Mouse (Mus musculus) forebrain, embryonic 13.5 days (tissue): Measurements from ENCODE around the gene Pnpla2. TPM values are rescaled to one million over a fixed set of nuclear protein-coding genes. Genes with fewer than 3 reads are reported as not detected.

Source experiments
- ATAC-seq: fragments of 200-750 bp; cut with Nextera tagmentation; 2 replicates; pipeline ENCODE4 v1.8.0; 2017
- H3K27ac ChIP-seq: fragments of 300-500 bp; sonication (generic); 2 replicates; pipeline ENCODE4 v1.5.1; 2015; ENCODE audit warnings: inconsistent platforms, mild to moderate bottlenecking, moderate library complexity
- H3K27me3 ChIP-seq: fragments of 300-500 bp; sonication (generic); 2 replicates; pipeline ENCODE4 v1.6.1; 2015; ENCODE audit warnings: mild to moderate bottlenecking, inconsistent platforms
- H3K36me3 ChIP-seq: fragments of 300-500 bp; sonication (generic); 2 replicates; pipeline ENCODE4 v1.6.1; 2015; ENCODE audit warnings: mild to moderate bottlenecking, inconsistent platforms; ENCODE audit not compliant: poor library complexity, severe bottlenecking
- H3K4me1 ChIP-seq: fragments of 300-500 bp; sonication (generic); 2 replicates; pipeline ENCODE4 v1.6.1; 2015; ENCODE audit warnings: inconsistent platforms
- H3K4me2 ChIP-seq: fragments of 300-500 bp; sonication (generic); 2 replicates; pipeline ENCODE4 v1.6.1; 2015; ENCODE audit warnings: inconsistent platforms, mild to moderate bottlenecking, moderate library complexity
- H3K4me3 ChIP-seq: fragments of 300-500 bp; sonication (generic); 2 replicates; pipeline ENCODE4 v1.5.1; 2015; ENCODE audit warnings: mild to moderate bottlenecking, inconsistent platforms
- H3K9ac ChIP-seq: fragments of 300-500 bp; sonication (generic); 2 replicates; pipeline ENCODE4 v1.6.1; 2015; ENCODE audit warnings: mild to moderate bottlenecking, inconsistent platforms
- H3K9me3 ChIP-seq: fragments of 300-500 bp; sonication (generic); replicated peaks from 2 replicates; pipeline ENCODE4 v1.6.1; 2016; ENCODE audit warnings: inconsistent platforms
- WGBS: fragments of 180-500 bp; shearing (Covaris S2); methylation state at CpG from one replicate; pipeline ENCODE4 v1.1.7; 2015; 5-methylcytosine and 5-hydroxymethylcytosine counted together
- polyA plus RNA-seq: library from polyadenylated mRNA; unstranded; fragments of >200 nt; fragmentation: Nextera tagmentation; extraction: Ambion mirVana; gene quantifications from 2 replicates; pipeline ENCODE4 v1.2.1, GENCODE M21; 2015

Pnpla2 gene
- polyA plus RNA-seq, 1 experiment from 2014 or later, result 19.5 TPM

GRCm38 (mm10) chr7:141433517-141434400 lies 21.2 kb upstream of the Pnpla2 start:
- H3K4me2 ChIP-seq, result peak overlapping the region; percentile 94
- H3K9ac ChIP-seq, result peak overlapping the region; percentile 82
- H3K27ac ChIP-seq, result peak overlapping the region; percentile 87
- no peaks in the 10 kb centered on the region for H3K27me3 ChIP-seq
- no peaks in the 10 kb centered on the region for H3K9me3 ChIP-seq
- peaks cover 45% of the 10 kb centered on the region for H3K36me3 ChIP-seq
- 76% methylated on average over 15 of the region's 15 CpGs for WGBS
- H3K4me3 ChIP-seq, result peak overlapping the region; percentile 61
- peaks cover 68% of the 10 kb centered on the region for H3K4me1 ChIP-seq
- ATAC-seq, result no peak

DNA sequence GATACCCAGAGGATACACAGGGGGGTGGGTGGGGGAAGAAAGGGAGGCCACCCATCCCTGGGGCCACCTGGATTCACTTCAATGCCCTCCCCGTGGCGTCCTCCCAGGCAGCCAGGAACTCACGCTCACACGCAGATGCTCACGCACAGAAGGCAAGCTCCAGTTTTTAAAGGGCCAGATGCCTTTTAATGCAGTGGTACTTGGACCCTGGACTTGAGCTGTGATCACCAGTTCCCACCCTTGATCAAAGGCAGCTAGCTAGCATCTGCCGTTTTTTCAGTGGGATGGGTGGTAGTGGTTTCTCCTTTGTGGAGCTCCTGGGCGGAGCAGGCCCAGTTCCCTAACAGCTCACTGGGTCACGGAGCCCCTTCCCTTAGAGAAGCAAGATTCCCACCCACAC lies 20.5 kb upstream of the Pnpla2 start:
- H3K4me3 ChIP-seq, result peak overlapping the region; percentile 61
- 10% methylated on average over 8 of the region's 8 CpGs for WGBS
- H3K9ac ChIP-seq, result peak overlapping the region; percentile 82
- no peaks in the 10 kb centered on the region for H3K27me3 ChIP-seq
- H3K9me3 ChIP-seq, result no peaks in the 10 kb centered on the region
- peaks cover 52% of the 10 kb centered on the region for H3K36me3 ChIP-seq
- ATAC-seq, result peak; percentile 33
- H3K4me1 ChIP-seq, result peaks cover 61% of the 10 kb centered on the region
- H3K4me2 ChIP-seq, result peak overlapping the region; percentile 94
- H3K27ac ChIP-seq, result peak overlapping the region; percentile 87

DNA sequence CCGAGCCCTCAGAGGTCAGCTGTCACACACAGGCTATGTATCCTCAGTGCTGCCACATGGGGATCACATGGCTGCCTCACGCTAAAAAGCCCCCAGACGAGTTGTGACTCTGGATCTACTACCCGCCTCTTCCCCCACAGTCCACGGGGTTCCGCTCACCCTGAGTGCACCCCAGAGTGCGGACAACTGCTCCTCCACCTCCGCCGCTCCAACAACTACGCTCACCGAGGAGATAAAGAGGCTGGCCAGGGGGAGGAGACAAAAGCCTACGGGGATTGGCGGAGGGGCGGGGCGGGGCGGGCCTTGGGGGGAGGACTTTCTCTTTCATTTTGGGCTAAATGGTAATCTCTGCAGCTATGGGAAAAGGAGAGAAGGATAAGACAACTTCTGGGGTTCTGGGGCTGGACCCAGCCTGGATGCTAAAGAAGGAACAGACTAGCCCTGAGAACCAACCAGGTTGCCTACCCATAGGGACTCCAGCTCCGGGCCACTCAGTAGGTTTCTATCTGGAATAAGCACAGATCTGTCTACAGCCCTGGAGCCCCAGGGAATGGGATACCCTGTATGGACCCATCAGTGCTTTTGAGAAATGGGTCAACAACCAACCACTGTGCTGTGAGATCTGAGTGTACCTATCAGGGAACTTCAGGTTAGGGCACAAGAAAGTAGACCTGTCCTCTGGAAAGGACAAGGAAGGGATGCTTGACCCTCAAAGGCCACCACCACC lies 19.7 kb upstream of the Pnpla2 start:
- H3K4me2 ChIP-seq, result peak overlapping the region; percentile 94
- H3K27ac ChIP-seq, result peak overlapping the region; percentile 87
- H3K36me3 ChIP-seq, result peaks cover 58% of the 10 kb centered on the region
- ATAC-seq, result peak; percentile 19
- H3K4me3 ChIP-seq, result peak overlapping the region; percentile 61
- peaks cover 53% of the 10 kb centered on the region for H3K4me1 ChIP-seq
- no peaks in the 10 kb centered on the region for H3K9me3 ChIP-seq
- H3K9ac ChIP-seq, result peak overlapping the region; percentile 82
- WGBS, result 5% methylated on average over 17 of the region's 17 CpGs
- no peaks in the 10 kb centered on the region for H3K27me3 ChIP-seq

DNA sequence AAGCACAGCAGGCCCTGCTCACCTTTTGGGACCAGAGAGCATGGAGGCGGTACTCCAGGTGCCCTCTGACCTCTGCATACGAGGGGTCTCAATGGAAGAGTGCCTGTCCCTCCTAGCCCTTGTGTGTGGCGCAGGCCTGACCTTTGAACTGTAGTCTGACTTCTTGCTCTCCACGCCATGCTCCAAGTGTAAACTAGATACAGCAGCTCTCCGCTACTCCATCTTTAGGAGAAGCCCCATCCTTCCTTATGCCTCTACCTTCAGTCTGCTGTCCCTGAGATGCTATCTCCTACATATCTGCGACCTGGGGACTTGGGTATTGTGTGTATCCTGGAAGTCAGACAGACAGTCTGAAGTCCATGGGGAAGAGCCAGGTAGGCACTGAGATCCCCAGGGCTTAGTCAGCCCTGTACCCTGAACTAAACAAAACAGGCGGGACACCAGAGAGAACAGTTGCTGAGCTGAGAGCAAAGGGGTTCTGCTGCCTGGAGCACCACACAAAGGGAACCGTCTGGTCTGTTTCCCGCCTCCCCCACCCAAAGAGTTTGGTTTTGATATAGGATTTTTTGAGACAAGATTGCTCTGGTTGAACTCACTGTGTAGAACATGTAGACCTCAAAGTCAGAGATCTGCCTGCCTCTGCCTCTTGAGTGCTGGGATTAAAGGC lies 19.0 kb upstream of the Pnpla2 start:
- Histone ChIP-seq H3K4me3 (peak overlapping the region; percentile 61), H3K27ac (no peak overlapping the region), H3K9ac (peak overlapping the region; percentile 83; the same call in 1 of the 2 replicates)

GRCm38 (mm10) chr7:141436523-141436892 lies 18.5 kb upstream of the Pnpla2 start:
- H3K4me2 ChIP-seq, result peak overlapping the region; percentile 94
- no peak for ATAC-seq
- H3K36me3 ChIP-seq, result peaks cover 58% of the 10 kb centered on the region
- no peaks in the 10 kb centered on the region for H3K27me3 ChIP-seq
- H3K4me3 ChIP-seq, result peak overlapping the region; percentile 61
- H3K4me1 ChIP-seq, result peaks cover 61% of the 10 kb centered on the region
- 47% methylated on average over 2 of the region's 2 CpGs for WGBS
- H3K9me3 ChIP-seq, result no peaks in the 10 kb centered on the region
- no peak overlapping the region for H3K27ac ChIP-seq
- peak overlapping the region; percentile 83; the same call in 1 of the 2 replicates for H3K9ac ChIP-seq

More for the DNA sequence above, 19.0 kb upstream of the Pnpla2 start:
- Histone ChIP-seq H3K9me3 (no peaks in the 10 kb centered on the region), H3K36me3 (peaks cover 58% of the 10 kb centered on the region), H3K4me1 (peaks cover 56% of the 10 kb centered on the region), H3K4me2 (peak overlapping the region; percentile 94), H3K27me3 (no peaks in the 10 kb centered on the region)
- ATAC-seq, result no peak
- 75% methylated on average over 9 of the region's 9 CpGs for WGBS

DNA sequence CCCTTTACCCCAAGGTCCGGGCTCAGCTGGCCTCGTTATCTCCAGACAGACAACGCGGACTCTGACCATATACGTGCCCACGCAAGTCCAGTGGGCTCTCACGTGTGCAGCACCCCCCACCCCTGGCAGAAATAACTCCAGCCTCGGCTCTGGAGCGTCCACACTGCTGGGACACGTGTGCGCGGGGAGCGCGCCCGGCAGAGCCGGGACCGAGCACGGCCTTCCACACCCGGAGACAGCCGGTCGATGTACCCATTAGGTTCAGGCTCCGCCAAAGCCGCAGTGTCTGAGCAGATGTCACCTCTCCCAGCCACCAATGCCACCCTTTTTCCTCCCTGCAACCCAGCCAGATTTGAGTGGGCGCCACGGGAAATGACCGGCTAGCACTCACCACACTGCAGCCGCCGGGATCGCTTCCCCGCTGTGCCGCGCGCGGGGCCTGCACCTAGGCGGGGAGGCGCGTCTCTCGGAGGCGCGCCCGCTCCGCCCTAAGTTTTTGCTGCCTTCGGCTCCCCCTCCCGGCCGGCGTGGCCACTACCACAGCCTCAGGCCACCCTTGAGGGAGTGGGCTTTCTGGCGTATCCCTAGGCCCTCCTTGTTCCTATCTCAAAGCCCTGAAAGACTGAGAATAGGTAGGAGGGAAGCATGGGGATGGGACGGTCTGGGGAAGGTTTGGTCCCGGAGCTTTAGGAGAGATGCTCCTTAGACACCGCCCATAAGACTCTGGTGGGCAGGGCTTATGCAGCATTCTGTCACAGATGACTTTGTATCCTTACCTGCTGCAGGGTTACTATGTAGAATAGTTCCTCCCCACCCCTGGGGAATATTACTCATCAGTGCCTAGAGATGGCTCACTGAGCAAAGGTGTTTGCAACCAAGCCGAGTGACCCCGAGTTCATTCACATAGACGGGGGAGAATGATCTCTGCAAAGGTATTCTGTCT lies 17.5 kb upstream of the Pnpla2 start, which contains the start of gene Slc25a22:
Gene Slc25a22 (minus strand): TSS at position 715 of the 943 bp plus-strand sequence.
- Histone ChIP-seq H3K4me3 (peak within 1 kb of the TSS; percentile 61), H3K9ac (peak within 1 kb of the TSS; percentile 83), H3K4me1 (peaks cover 71% of the 10 kb centered on the region), H3K9me3 (no peaks in the 10 kb centered on the region), H3K4me2 (peak within 1 kb of the TSS; percentile 94), H3K27me3 (no peaks in the 10 kb centered on the region), H3K27ac (peak within 1 kb of the TSS; percentile 63), H3K36me3 (peaks cover 50% of the 10 kb centered on the region)
- peak; percentile 80 for ATAC-seq
- WGBS, result 5% methylated on average over 53 of the region's 53 CpGs

DNA sequence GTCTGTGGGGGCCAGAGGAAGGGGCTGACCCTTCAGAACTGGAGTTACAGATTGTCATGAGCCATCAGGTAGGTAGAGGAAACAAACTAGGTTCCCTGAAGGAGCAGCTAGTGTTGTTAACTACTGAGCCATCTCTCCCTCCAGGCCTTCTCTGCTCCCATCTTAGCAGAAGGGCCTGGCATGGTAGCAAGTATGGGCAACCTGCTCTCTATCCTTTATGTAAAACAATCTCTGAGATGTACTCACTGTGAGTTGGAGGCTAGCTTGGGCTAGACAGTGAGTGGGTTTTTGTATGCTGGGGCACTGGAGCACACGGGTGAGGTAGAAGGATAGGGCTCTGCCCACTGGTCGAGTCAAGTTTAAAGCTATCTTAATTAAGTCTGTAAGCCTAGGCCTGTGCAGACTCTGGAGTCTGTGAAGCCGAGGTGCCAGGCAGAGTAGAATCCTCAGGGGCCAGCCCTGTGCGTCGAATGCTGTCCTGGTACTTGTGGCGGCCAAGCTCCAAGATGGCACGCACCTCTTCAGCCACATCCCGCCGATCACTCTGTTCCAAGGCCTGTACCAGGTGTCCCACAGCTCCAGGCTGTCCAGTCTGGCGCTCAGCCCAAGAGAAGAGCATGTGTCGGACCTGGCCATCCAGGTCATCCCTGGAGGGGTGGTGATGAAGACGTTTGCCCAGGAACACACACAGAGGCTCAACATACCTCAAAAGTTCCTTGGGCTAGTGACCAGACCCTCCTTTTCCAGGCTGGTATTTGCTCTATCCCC lies 16.6 kb upstream of the Pnpla2 start:
- H3K4me3 ChIP-seq, result peak overlapping the region; percentile 61; the same call in 1 of the 2 replicates
- no peak overlapping the region for H3K4me2 ChIP-seq
- peaks cover 40% of the 10 kb centered on the region for H3K36me3 ChIP-seq
- H3K27me3 ChIP-seq, result no peaks in the 10 kb centered on the region
- no peak for ATAC-seq
- peaks cover 72% of the 10 kb centered on the region for H3K4me1 ChIP-seq
- no peak overlapping the region for H3K27ac ChIP-seq
- no peak overlapping the region for H3K9ac ChIP-seq
- no peaks in the 10 kb centered on the region for H3K9me3 ChIP-seq
- WGBS, result 93% methylated on average over 12 of the region's 12 CpGs

DNA sequence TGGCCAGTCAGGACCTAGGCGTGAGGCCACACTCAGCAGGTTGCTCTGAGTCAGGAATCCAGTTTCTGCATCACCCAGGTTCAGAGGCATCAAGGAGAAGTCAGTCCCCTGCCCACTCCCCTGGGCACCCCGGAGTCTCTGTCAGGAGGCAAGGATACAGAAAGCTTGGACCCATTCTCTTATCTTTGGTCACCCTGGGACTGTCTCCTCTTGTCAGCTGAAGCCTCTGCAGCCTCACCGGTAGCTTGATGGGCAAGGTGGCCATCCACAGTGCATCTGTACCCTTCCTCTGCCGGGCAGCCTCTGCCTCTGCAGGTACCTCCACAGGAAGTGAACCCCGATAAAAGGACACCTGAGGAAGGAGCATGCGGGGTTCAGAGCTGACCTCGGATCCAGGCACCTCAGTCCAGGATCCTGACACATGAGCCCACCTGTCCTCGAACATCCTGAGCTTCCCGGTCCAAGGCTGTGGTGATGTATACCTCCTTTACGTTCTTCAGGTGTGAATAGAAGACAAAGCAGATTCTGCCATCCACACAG lies 15.8 kb upstream of the Pnpla2 start:
- Histone ChIP-seq H3K27ac (no peak overlapping the region), H3K9me3 (no peaks in the 10 kb centered on the region), H3K9ac (peak overlapping the region; percentile 27; the same call in 1 of the 2 replicates), H3K36me3 (peaks cover 35% of the 10 kb centered on the region), H3K4me2 (no peak overlapping the region), H3K4me3 (no peak overlapping the region), H3K4me1 (peaks cover 71% of the 10 kb centered on the region), H3K27me3 (no peaks in the 10 kb centered on the region)
- 96% methylated on average over 10 of the region's 10 CpGs for WGBS
- no peak for ATAC-seq

DNA sequence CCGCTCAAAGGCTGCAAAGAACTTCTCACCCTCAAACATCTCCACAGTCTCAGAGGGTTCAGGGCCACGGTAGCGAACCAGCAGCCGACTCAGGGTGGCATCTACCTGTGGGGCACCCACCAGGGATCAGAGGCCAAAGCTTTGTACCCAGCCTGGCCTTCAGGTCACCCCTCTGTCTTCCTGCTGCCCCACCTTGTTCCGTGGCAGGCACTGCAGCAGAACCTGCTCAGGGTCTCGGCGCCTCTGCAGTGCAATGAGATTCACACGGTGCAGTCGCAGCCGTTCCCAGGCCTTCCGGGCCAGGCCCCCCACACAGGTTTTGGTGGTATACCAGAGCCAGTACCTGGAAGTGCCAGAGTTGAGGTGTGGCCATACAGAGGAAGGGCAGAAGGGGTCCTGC lies 15.2 kb upstream of the Pnpla2 start:
- no peak overlapping the region for H3K4me2 ChIP-seq
- H3K9me3 ChIP-seq, result no peaks in the 10 kb centered on the region
- no peaks in the 10 kb centered on the region for H3K27me3 ChIP-seq
- H3K9ac ChIP-seq, result no peak overlapping the region
- no peak overlapping the region for H3K27ac ChIP-seq
- no peak overlapping the region for H3K4me3 ChIP-seq
- WGBS, result 97% methylated on average over 11 of the region's 11 CpGs
- H3K36me3 ChIP-seq, result peaks cover 35% of the 10 kb centered on the region
- H3K4me1 ChIP-seq, result peaks cover 67% of the 10 kb centered on the region
- no peak for ATAC-seq

DNA sequence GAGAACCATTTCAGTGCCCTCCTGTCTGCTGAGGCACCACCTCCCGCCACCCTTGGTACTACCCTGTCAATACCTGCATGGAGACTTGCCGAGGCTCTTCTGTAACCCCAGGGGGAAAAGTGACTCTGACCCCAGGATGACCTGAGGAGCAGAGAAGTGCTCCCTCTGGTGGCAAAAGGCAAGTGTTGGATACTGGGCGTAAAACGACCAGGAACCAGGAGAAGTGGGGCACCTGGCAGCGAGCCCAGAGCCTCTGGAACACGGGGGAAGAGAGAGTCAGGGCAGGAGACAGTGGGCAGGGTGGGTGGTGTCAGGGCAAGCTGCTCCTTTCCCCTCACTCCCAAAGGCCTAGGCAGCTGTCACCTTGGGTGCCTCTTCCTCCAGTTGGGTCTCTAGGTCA lies 14.4 kb upstream of the Pnpla2 start:
- WGBS, result 20% methylated on average over 6 of the region's 6 CpGs
- H3K36me3 ChIP-seq, result peaks cover 35% of the 10 kb centered on the region
- peaks cover 60% of the 10 kb centered on the region for H3K4me1 ChIP-seq
- no peak for ATAC-seq
- H3K27ac ChIP-seq, result no peak overlapping the region
- no peaks in the 10 kb centered on the region for H3K9me3 ChIP-seq
- H3K27me3 ChIP-seq, result no peaks in the 10 kb centered on the region
- H3K4me2 ChIP-seq, result no peak overlapping the region
- H3K9ac ChIP-seq, result peak overlapping the region; percentile 48; the same call in 1 of the 2 replicates
- H3K4me3 ChIP-seq, result no peak overlapping the region
